Mouse (Mus musculus) urinary bladder, postnatal 14 days (tissue): ENCODE results near the gene Dusp3.

Source experiments
- DNase-seq: peaks from one replicate; pipeline ENCODE4 v3.0.0; 2021; ENCODE audit warnings: low spot score

Dusp3 gene

DNA sequence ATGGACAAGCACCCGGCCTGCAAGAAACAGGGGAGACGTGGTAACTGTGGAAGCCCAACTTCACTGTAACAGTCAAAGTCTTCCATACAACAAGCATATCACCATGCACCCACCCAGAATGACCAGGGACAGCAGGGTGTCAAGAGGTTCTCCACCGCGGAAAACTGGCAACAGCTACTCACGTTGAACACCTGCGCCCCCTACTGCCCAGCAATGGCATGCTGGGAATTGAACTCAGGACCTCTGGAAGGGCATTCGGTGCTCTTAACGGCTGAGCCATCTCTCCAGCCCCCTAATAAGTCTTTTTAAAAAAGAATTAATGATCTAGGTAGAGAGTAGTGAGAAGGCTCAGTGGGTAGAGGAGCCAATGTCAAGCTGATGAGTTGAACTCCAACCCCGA is 11.9 kb downstream of the Dusp3 start:
- no peak for DNase-seq

GRCm38 (mm10) chr11:101974181-101974580 is 12.6 kb downstream of the Dusp3 start:
- DNase-seq: no peak

DNA sequence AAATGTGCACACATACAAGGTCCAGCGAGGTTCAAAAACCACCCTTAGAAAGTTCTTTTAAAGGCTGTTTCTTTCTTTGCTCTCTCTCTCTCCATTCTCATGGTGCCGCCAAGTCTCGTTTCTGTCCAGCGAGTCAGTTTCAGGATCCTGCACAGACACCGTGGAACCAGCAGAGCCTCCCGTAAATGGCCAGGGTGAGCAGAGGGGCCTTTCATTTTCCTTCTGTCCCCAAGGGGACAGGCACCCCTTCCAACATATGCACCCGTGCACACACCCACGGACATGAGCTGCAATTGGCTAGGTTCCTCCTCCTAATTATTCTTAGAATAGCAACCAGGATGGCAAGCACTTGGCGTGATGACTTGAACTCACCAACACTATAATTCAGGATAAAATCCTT is 13.3 kb downstream of the Dusp3 start:
- DNase-seq: no peak

DNA sequence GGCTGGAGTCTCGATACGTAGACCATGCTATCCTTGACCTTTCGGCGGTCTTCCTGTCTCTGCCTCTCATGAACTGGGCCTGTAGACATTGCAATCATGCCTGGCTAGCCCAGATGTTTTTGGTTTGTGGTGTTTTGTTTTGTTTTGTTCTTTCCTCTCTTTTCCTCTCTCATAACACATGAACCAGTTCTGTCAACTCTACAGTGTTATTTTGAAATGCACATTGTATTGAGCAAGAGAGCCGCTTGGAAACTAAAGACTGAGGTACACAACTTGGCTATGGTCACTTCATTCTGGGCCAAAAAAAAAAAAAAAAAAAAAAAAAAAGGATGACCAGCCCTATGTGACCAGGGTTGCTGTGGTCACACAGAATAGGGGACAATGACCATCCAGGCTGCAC is 14.2 kb downstream of the Dusp3 start:
- no peak for DNase-seq

- DNase-seq: no peak
Observed at GRCm38 (mm10) chr11:101972097-101972496, 14.7 kb downstream of the Dusp3 start.

- peak; percentile 49 for DNase-seq
Observed at GRCm38 (mm10) chr11:101971410-101971809, 15.4 kb downstream of the Dusp3 start.

DNA sequence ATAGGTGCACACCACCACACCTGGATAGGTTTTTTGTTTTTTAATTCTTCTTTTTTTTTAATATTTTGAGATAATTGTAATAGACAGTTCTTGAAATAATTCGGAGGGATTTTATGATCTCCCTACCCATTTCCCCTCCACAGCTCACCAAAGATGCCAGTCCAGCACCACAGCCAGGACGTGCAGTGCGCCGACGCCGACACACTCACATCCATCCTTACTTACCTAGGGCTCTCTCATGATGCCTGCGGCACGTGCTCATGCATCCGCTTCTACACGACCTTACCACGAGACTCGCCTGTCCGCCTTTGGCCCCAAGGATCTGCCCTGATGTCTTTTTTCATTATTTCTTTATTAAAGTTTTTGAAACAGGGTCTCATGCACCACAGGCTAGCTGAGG is 17.0 kb downstream of the Dusp3 start:
- DNase-seq: no peak

DNA sequence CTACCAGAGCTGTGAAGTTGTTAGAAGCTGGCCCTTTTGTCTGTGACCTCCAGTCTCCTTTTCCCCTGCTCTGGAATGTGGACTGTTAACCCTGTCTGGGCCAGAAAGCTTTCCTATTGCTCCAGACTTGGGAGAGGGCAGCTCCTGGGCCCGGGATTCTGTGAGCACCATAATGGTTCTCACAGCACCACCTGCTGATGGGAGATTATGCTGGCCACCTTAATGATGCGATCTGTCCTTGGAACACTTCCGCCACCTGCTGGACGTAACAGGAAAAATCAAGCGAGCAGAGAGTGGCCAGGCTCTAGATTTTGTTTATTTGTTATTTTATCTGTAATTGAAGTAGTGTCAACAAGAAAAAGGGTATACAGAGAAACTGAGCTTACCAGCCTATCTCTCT is 18.0 kb downstream of the Dusp3 start:
- peak; percentile 82 for DNase-seq

DNA sequence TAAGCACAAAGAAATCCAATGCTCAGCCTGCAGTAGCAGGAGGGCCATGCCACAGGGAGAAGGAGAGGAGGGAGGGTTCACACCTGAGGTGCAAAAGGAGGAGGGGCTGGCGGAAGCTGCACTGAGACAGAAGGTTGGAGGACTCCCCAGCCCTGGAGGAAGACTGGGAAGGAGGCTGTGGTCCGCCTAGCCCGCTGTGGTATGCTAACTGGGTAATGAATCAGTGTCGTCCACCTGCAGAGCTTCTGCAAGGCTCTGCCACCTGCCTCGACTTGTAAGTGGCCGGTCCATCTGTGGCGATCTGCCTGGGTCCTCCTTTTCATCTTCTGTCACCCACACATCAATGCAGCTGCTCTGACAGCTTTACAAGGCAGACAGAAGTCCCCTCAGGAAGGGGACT is 18.5 kb downstream of the Dusp3 start:
- DNase-seq: no peak

GRCm38 (mm10) chr11:101966965-101967614 is 19.7 kb downstream of the Dusp3 start, which contains the start of gene Sost:
Sost (minus strand) TSS chr11:101967015.
- DNase-seq: no peak

DNA sequence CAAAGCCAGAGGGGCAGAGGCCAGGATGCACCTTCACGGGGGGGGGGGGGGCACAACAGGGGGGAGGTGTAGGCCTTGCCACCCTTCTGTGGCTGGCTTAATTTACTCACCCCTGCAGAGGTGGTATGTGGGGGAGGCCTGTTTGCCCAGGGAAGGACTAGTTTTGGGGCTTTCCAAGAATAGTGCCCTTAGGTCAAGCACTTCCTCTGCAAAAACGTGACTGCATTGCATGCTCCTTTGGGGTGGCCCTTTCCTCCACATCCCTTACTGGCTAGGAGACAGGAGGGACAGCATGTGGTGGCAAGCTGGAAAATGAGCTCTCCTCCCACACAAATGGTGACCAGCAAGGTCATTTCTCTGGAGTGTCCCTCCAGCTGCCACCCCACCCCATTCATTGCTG is 21.3 kb downstream of the Dusp3 start:
- DNase-seq: no peak

- DNase-seq: no peak
Observed at GRCm38 (mm10) chr11:101964647-101965046, 22.2 kb downstream of the Dusp3 start.

DNA sequence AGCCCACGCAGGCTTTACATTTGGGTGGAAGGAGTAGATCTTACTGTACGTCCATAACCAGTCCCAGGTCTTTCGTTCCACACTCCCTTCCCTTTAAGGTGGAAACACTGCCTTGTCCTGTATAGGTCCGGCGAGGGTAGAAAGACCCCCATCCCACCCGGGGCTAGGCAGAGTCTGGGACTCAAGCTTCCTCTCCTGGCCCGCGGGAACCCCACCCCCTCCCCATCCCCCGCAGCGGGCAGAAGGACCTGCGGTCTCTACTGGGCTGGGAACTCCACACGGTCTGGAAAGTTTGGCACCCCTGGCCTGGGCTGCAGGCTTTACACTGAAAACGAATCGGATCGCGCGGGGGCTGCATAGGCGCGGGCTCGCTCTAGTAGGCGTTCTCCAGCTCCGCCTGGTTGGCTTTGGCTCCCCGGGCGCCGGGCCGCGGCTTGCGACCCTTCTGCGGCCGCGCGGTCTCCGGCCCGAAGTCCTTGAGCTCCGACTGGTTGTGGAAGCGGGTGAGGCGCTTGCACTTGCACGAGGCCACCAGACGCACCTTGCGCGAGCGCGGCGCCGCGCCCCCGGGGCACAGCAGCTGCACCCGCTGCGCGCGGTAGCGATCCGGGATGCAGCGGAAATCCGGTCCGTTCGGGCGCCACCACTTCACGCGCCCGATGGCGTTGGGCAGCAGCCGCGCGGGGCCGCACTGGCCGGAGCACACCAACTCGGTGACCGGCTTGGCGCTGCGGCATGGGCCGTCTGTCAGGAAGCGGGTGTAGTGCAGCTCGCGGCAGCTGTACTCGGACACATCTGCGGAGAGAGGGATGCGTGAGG is 23.1 kb downstream of the Dusp3 start:
- DNase-seq: no peak

DNA sequence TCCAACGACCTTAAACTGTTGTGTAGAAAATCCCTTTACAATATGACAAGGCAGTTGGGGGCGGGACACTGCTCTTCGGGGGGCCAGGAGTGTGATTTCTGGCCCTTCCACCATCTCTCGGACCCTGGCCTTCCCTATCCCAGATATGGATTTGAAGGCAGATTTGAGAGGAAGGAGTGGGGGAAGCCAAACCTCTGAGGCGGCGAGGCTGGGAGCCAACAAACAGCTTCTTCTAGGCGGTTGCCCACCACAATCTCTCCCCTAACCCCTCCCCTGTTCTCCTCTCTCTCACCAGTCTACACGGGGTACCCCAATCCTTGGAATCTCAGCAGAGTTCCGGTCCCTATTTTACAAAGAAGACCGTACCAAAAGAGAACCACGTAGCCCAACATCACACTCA is 23.8 kb downstream of the Dusp3 start:
- DNase-seq: no peak

DNA sequence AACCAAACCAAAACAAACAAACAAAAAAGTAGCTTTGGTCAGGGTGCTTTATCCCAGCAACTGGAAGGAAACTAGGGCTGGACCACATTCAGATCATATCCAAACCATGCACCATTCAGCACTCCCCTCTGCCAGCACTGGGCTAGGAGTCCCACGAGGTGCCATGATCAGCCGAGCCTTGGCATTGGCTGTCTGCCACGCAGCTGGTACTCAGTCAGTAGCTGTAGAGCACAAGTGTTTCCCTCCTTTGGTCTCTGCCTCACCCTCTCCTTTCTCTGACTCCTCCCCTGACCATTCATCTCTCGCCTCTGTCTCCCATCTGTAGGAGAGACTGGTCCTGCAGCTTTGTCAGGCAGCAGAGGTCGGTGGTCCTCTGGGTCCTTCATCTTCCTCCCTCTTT is 29.3 kb downstream of the Dusp3 start:
- DNase-seq: no peak

DNA sequence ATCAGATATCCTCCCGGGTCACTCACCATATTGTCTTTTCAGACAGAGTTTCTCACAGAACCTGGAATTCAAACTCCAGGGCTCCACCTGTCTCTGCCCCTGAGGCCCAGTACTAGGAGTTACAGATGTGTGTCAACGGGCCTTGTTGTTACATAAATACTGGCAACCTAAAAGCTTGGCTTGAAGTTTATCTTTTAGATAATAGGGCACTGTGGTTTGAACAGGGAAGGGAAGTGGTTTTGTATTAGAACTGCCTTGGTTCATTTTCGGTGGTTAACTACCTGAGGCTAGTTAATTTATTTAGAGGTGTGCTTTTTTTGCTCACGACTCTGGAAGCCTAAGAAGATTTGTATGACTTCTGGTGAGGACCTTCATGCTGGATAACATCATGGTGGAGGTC is 33.4 kb downstream of the Dusp3 start:
- no peak for DNase-seq

DNA sequence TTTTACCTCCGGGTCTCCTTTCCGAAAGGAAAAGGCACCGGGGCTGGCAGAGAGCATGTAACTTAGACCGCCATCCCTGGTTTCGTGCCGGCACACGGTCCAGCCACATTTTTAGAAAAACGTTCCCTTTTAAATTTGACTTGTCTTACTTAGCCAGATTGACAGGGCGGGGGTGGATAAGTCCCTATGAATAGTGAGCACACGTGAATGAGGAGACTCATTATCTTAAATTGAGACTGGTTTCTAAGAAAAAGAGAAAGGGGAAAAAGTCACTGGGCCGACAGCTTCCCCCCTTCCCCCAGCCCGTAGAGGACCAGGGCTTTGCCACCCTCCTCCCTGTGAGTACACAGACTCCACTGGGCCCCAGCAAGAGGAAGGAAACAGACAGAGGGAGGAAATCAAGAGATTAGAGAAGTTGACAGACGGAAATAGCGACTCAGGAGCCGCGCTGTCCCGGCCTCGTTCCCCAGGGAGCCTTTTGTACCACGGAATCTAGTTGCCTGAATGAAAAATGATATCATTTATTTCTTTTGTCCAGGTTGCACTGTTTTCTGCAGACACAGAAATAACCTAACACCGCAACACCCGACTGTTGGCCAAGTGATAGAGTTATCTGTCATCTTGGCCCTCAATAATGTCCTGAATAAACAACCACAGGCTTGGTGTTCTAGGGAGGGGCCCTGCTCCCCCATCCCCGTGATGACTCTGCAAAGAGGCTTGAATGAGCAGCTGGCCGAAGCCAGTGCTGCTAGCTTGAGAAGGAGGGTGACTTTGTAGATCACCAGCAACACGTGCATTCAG is 34.1 kb downstream of the Dusp3 start:
- DNase-seq: no peak

GRCm38 (mm10) chr11:101950021-101950420 is 36.8 kb downstream of the Dusp3 start:
- DNase-seq: no peak

DNA sequence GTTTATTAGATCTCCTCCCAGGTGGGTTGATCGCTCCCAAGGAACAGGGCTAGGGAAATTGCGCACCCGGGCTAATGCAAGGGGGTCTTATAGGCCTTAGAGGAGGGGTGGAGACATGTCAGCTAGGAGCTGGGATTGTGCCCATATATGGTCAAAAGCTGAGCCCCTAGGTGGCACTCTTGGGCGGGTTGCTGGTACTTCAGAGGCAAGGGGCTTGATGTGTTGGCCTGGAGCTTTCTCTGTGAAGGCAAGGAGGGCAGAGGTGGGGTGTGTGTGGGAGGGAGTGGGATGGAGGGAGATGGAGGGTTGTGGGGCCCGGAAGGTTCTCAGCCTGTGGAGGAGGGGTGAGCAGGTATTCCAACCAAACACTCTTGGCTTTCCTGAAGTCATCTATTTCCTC is 40.3 kb downstream of the Dusp3 start:
- DNase-seq: no peak

GRCm38 (mm10) chr11:101943055-101943454 is 43.8 kb downstream of the Dusp3 start:
- DNase-seq: no peak

DNA sequence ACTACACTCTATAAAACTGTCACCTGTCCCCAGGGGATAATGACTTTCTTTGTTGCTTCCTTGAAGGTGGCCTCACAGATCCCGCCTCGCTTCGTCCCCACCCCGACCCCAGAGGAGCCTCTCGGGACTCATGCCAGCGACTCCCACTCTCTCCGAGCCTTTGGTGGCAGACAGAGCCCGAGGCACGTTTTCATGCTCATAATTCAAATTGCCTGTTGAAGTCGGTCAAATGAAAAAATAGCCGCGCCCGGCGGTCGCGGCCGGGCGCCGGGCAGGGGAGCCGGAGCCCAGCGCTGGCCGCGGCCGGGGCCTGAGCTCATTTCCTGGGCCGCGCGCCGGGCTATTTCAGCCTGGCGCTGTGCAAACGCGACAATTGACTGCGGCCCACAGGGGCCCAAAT is 49.7 kb downstream of the Dusp3 start:
- no peak for DNase-seq

DNA sequence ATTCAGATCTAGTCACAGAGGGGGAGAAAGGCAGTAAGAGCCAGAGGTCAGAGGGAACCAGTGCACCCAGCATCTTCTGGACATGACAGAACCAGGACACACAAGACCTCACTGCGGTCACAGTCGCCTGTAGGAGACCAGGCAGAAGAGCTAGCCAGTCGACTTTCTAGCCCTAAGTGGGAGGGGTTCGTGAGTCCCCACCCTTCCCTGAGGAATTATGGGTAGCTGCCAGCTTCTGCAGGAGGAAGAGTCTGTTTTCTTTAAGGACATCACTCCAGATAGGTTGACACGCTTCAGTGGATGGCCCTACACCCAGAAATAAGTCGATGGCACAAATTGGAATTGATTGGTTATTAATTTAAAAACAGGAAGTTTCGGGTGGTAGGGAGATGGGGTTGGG is 50.4 kb downstream of the Dusp3 start:
- no peak for DNase-seq

- no peak for DNase-seq
Observed at GRCm38 (mm10) chr11:101935743-101936142, 51.1 kb downstream of the Dusp3 start.
